ENCODE assay signal across 8 mouse cellular contexts in the genomic region with DNA sequence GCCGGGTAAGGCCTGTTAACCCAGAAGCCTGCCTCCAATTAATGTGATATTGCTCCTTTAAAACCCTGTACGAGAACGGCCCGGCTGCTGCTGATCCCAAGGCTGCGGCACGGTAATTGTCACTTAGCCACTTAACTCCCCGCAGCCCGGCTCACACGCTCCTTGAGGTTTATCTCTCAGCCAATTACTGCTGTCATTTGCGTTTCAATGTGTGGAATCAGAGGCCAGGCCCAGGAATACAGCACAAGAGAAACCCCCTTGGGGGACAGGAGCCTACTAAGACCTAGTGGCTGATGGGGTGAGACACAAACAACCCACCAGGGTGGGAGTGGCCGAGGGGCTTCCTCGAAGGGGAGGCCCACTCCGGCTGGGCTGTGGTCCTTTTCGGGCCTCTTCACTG.
DNase-seq lines count a peak whose midpoint lies in the region; ATAC-seq and TF ChIP-seq lines count a peak whose summit lies in the region.

No protein-coding gene starts in this region.

- 52% methylated on average over 14 of the region's 14 CpGs for WGBS in heart, adult 2 months
- 6% methylated on average over 14 of the region's 14 CpGs for WGBS in forebrain, postnatal 0 days
- 6% methylated on average over 14 of the region's 14 CpGs for WGBS in limb, embryonic 14.5 days
- WGBS in stomach, embryonic 15.5 days: 21% methylated on average over 14 of the region's 14 CpGs

- intact Hi-C loops in heart, adult 2 months (cut with DNase I): loop anchor here (5.0 kb wide), 1 partner anchor 337 kb away; no protein-coding TSS in a partner anchor
- intact Hi-C loops in heart, postnatal 25 days (cut with DNase I): loop anchor here (2.0 to 5.0 kb wide), 2 partner anchors 136 to 153 kb away; no protein-coding TSS in a partner anchor

- peaks cover 6% of the 10 kb centered on the region for H3K4me1 ChIP-seq in heart, adult 2 months (ENCODE audit: control insufficient read depth, insufficient read depth, low read length)
- peaks cover 17% of the 10 kb centered on the region for H3K4me1 ChIP-seq in forebrain, postnatal 0 days (ENCODE audit: insufficient read depth)
- H3K4me1 ChIP-seq in limb, embryonic 14.5 days (ENCODE audit: control insufficient read depth, insufficient read depth, low read length): peaks cover 31% of the 10 kb centered on the region
- H3K4me1 ChIP-seq in stomach, embryonic 15.5 days: peaks cover 30% of the 10 kb centered on the region

- H3K4me3 ChIP-seq in heart, adult 2 months: peak overlapping the region; percentile 26; the same call in 1 of the 2 replicates
- 0 out of 2 replicates have a peak overlapping the region, but pooled peaks have one; percentile 11 for H3K4me3 ChIP-seq in forebrain, postnatal 0 days (ENCODE audit: low read depth, low read length)
- no peak overlapping the region for H3K4me3 ChIP-seq in limb, embryonic 14.5 days (replicated peaks; ENCODE audit: low read length)
- peak overlapping the region; percentile 4; the same call in 1 of the 2 replicates for H3K4me3 ChIP-seq in stomach, embryonic 15.5 days (replicated peaks)

- no peaks in the 10 kb centered on the region for H3K9me3 ChIP-seq in forebrain, postnatal 0 days (ENCODE audit: low read length)
- no peaks in the 10 kb centered on the region for H3K9me3 ChIP-seq in limb, embryonic 14.5 days (ENCODE audit: control insufficient read depth, low read length)
- H3K9me3 ChIP-seq in stomach, embryonic 15.5 days: no peaks in the 10 kb centered on the region

- no peak for ATAC-seq in forebrain, postnatal 0 days
- no peak for ATAC-seq in limb, embryonic 14.5 days (ENCODE audit: low FRiP score, low read depth)
- ATAC-seq in stomach, embryonic 15.5 days (ENCODE audit: insufficient read depth, low FRiP score, low read depth): no peak

- peak overlapping the region; percentile 34 for H3K4me2 ChIP-seq in forebrain, postnatal 0 days (ENCODE audit: low read depth)
- peak overlapping the region; percentile 61 for H3K4me2 ChIP-seq in limb, embryonic 14.5 days (replicated peaks; ENCODE audit: low read depth, low read length, severe bottlenecking)
- H3K4me2 ChIP-seq in stomach, embryonic 15.5 days: peak overlapping the region; percentile 61

- peak in 1 of 2 experiments; percentile 18 for DNase-seq in heart, adult 2 months
- DNase-seq in heart, postnatal 25 days (ENCODE audit: low spot score): no peak
- DNase-seq in cerebellum, adult 18-20 months: peak; percentile 29 to 49
- peak; percentile 49 for DNase-seq in forebrain, postnatal 0 days
- peak; percentile 42 for DNase-seq in limb, embryonic 14.5 days (ENCODE audit: low spot score)
- DNase-seq in thymus, postnatal 0 days (ENCODE audit: low spot score): no peak
- DNase-seq in right cerebral cortex, adult 2 months (ENCODE audit: low spot score in 2 of 2): no peak

- no peaks in the 10 kb centered on the region for H3K79me2 ChIP-seq in heart, adult 2 months (replicated peaks; ENCODE audit: control insufficient read depth, insufficient read depth, low read length)

- peak overlapping the region; percentile 8 for H3K27ac ChIP-seq in heart, adult 2 months
- no peak overlapping the region for H3K27ac ChIP-seq in forebrain, postnatal 0 days (ENCODE audit: low read depth, low read length)
- peak overlapping the region; percentile 83; the same call in 1 of the 2 replicates for H3K27ac ChIP-seq in limb, embryonic 14.5 days (replicated peaks; ENCODE audit: low read depth, low read length)
- peak overlapping the region; percentile 74 for H3K27ac ChIP-seq in stomach, embryonic 15.5 days

- no peak for TF ChIP-seq EP300 in heart, adult 2 months (IDR thresholded peaks at IDR 0.05; ENCODE audit: insufficient read depth, low read depth, low read length)

- peak overlapping the region; percentile 59 for H3K9ac ChIP-seq in heart, adult 2 months (ENCODE audit: low read depth, low read length)
- H3K9ac ChIP-seq in forebrain, postnatal 0 days: peak overlapping the region; percentile 25; the same call in 1 of the 2 replicates
- peak overlapping the region; percentile 25; the same call in 1 of the 2 replicates for H3K9ac ChIP-seq in limb, embryonic 14.5 days (ENCODE audit: low read depth, low read length, severe bottlenecking)
- peak overlapping the region; percentile 13; the same call in 1 of the 2 replicates for H3K9ac ChIP-seq in stomach, embryonic 15.5 days

- no peaks in the 10 kb centered on the region for H3K36me3 ChIP-seq in heart, adult 2 months (ENCODE audit: control insufficient read depth, insufficient read depth, low read length)
- H3K36me3 ChIP-seq in forebrain, postnatal 0 days (ENCODE audit: insufficient read depth): no peaks in the 10 kb centered on the region
- no peaks in the 10 kb centered on the region for H3K36me3 ChIP-seq in limb, embryonic 14.5 days (ENCODE audit: control insufficient read depth, insufficient read depth, low read length)
- no peaks in the 10 kb centered on the region for H3K36me3 ChIP-seq in stomach, embryonic 15.5 days

- TF ChIP-seq CTCF in heart, adult 2 months (IDR thresholded peaks at IDR 0.05): no peak
- TF ChIP-seq CTCF in forebrain, postnatal 0 days (IDR thresholded peaks at IDR 0.05; ENCODE audit: low read depth): no peak

- no peaks in the 10 kb centered on the region for H3K27me3 ChIP-seq in heart, adult 2 months (ENCODE audit: control insufficient read depth, insufficient read depth, low read length)
- no peaks in the 10 kb centered on the region for H3K27me3 ChIP-seq in forebrain, postnatal 0 days (ENCODE audit: insufficient read depth, low read length)
- H3K27me3 ChIP-seq in limb, embryonic 14.5 days (ENCODE audit: control insufficient read depth, insufficient read depth, low read length): no peaks in the 10 kb centered on the region
- no peaks in the 10 kb centered on the region for H3K27me3 ChIP-seq in stomach, embryonic 15.5 days (replicated peaks)

- no peak for TF ChIP-seq POLR2A in heart, adult 2 months (IDR thresholded peaks at IDR 0.05; ENCODE audit: insufficient read depth, low read depth, low read length)
- TF ChIP-seq POLR2A in limb, embryonic 14.5 days (IDR thresholded peaks at IDR 0.05; ENCODE audit: borderline replicate concordance, extremely low read depth, insufficient read depth, insufficient read length): no peak

Comparison
In these comparisons a context has a peak if more than half of its experiments do, and no peak if none do; other contexts are left out.
1. DNase-seq: peak in cerebellum, adult 18-20 months (2 of 2), forebrain, postnatal 0 days (single experiment) and limb, embryonic 14.5 days (single experiment); none in heart, postnatal 25 days (single experiment), thymus, postnatal 0 days (single experiment) and right cerebral cortex, adult 2 months (0 of 2).
2. Peak in every context shown above with its lines, with median percentiles within 50 percentile points of each other: H3K9ac ChIP-seq and H3K4me2 ChIP-seq.